Mouse (Mus musculus): ENCODE data around the gene P2rx6.
A peak's percentile ranks its signal among the peaks of the same experiment; 100 is the strongest.
"Not testable (repeated sequence)": the region's sequence is repeated elsewhere in the genome, so short reads cannot be mapped to it uniquely, and the experiment has no call there.

Gene P2rx6

GRCm38 (mm10) chr16:17561751-17562208 is at the start of gene P2rx6:
P2rx6 (plus strand) TSS chr16:17561885.
- DNase-seq (ENCODE audit: low spot score in 2 of 2) = no peak

- no peak for DNase-seq (ENCODE audit: low spot score in 2 of 2)
These were observed 42.8 kb upstream of the P2rx6 start for GRCm38 (mm10) chr16:17518910-17519309.

GRCm38 (mm10) chr16:17524156-17524555 is 37.5 kb upstream of the P2rx6 start:
- DNase-seq (ENCODE audit: low spot score in 2 of 2) = no peak

- DNase-seq (ENCODE audit: low spot score in 2 of 2) = no peak
These were observed 36.2 kb upstream of the P2rx6 start for GRCm38 (mm10) chr16:17525524-17525923.

GRCm38 (mm10) chr16:17526223-17526622 is 35.5 kb upstream of the P2rx6 start:
- no peak for DNase-seq (ENCODE audit: low spot score in 2 of 2)

- no peak for DNase-seq (ENCODE audit: low spot score in 2 of 2)
These were observed 34.1 kb upstream of the P2rx6 start for GRCm38 (mm10) chr16:17527606-17528005.

- no peak for DNase-seq (ENCODE audit: low spot score in 2 of 2)
These were observed 33.4 kb upstream of the P2rx6 start for GRCm38 (mm10) chr16:17528276-17528675.

GRCm38 (mm10) chr16:17529981-17530586 is 31.6 kb upstream of the P2rx6 start:
- no peak for DNase-seq (ENCODE audit: low spot score in 2 of 2)

- peak; percentile 93 to 94 for DNase-seq (ENCODE audit: low spot score in 2 of 2)
These were observed 30.9 kb upstream of the P2rx6 start, which contains the start of gene Thap7 for GRCm38 (mm10) chr16:17530640-17531288. Thap7 (minus strand) TSS chr16:17531136.

GRCm38 (mm10) chr16:17532271-17532670 is 29.4 kb upstream of the P2rx6 start:
- no peak for DNase-seq (ENCODE audit: low spot score in 2 of 2)

- DNase-seq (ENCODE audit: low spot score in 2 of 2) = no peak
These were observed 28.9 kb upstream of the P2rx6 start for GRCm38 (mm10) chr16:17532676-17533329.

GRCm38 (mm10) chr16:17536584-17536983 is 25.1 kb upstream of the P2rx6 start:
- DNase-seq (ENCODE audit: low spot score in 2 of 2) = no peak

- DNase-seq (ENCODE audit: low spot score in 2 of 2) = no peak
These were observed 19.1 kb upstream of the P2rx6 start for GRCm38 (mm10) chr16:17542632-17543031.

GRCm38 (mm10) chr16:17552837-17553236 is 8.8 kb upstream of the P2rx6 start:
- no peak for DNase-seq (ENCODE audit: low spot score in 2 of 2)

- no peak for DNase-seq (ENCODE audit: low spot score in 2 of 2)
These were observed 7.6 kb upstream of the P2rx6 start for GRCm38 (mm10) chr16:17553910-17554685.

- DNase-seq (ENCODE audit: low spot score in 2 of 2) = not testable (repeated sequence)
These were observed 7.0 kb upstream of the P2rx6 start for GRCm38 (mm10) chr16:17554702-17555101.

- no peak for DNase-seq (ENCODE audit: low spot score in 2 of 2)
These were observed 5.5 kb upstream of the P2rx6 start for GRCm38 (mm10) chr16:17556180-17556579.

GRCm38 (mm10) chr16:17556907-17557306 is 4.8 kb upstream of the P2rx6 start:
- DNase-seq (ENCODE audit: low spot score in 2 of 2) = no peak

GRCm38 (mm10) chr16:17557947-17558480 is 3.7 kb upstream of the P2rx6 start:
- peak in 1 of 2 experiments; percentile 54 for DNase-seq (ENCODE audit: low spot score in 2 of 2)

GRCm38 (mm10) chr16:17558811-17559210 is 2.9 kb upstream of the P2rx6 start:
- DNase-seq (ENCODE audit: low spot score in 2 of 2) = no peak

GRCm38 (mm10) chr16:17559396-17560027 is 2.2 kb upstream of the P2rx6 start:
- DNase-seq (ENCODE audit: low spot score in 2 of 2) = no peak

Data from right cerebral cortex, postnatal 36 days (tissue).